Mouse (Mus musculus) left cerebral cortex, postnatal 14 days (tissue): ENCODE measurements at regions not wholly inside any gene's neighbourhood (a gene's known extent, or its start where the extent isn't known, plus 50 kb on each side); places are given as distances from the start of the nearest gene placed in this dataset.
A peak's percentile ranks its signal among the peaks of the same experiment; 100 is the strongest.

Experiments used
- DNase-seq, 2 experiments: peaks; one replicate each; pipeline ENCODE4 v3.0.0; 2021 to 2022; ENCODE audit warnings: low spot score in 2 of 2, mixed read lengths in 1 of 2
- intact Hi-C: fragments of 180-260 bp; cut with DNase I; formaldehyde crosslinking; loops from one replicate; pipeline ENCODE4 v1.15.1; 2025

DNA sequence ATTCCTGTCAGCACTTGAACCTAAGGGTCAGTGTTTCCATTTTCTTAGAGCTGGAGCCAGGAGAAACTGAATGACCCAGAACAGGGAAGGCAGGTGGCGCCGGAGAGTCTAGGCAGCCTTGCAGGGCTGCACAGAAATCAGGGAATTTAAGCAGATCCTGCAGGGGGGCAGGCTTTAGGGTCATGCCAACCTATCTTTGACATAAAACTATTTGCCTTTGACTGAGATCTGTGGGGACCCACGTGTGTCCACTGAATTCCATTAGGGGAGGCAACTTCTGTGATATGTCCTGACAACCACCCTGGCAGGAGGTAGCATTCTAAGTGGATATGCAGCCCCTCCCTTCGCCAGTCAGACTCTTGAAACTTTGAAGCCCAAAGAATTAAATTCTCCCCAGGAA lies 135.6 kb upstream of the Ctnna2 start:
- intact Hi-C loops: no loop called here
- no peak for DNase-seq

DNA sequence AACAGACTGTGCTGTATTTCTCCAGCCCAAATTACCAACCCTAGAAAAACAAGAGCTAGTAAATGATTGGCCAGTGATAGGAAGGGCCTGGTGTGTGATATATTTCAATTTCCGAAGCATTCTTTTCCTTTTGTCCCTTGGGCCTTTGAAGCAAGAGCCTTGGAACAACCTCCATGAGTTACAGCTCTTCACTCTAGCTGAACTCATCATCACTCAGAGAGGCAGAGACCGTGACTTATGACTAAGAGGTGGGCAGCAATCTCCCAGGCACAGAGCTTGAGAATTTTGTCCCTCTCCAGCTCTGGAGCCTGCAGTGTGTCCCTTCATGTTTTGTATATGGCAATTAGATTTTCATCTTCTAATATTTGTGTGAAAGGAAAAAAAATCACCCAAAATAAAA lies 103.0 kb upstream of the Ctnna2 start:
- no peak for DNase-seq
- intact Hi-C loops: no loop called here

DNA sequence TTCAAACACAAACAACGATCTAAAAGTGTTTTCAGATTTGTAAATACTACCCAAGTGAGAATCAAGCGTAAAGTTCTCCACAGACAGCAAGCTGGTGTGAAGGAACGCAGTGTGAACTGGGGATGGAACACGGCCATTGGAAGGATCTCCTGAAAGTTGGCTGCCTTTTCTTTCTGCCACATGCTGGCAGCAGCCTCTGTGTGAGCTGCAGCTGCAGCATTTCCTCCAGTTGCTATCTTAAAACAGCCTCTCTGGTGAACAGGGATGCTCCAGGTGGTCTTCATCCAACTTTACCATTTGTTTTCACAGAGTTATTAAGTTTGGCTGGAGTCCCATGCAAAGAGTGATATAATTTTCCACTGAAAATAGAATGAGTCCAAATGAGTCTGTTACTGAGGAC lies 99.4 kb upstream of the Ctnna2 start:
- peak; percentile 4 to 18 for DNase-seq
- intact Hi-C loops: no loop called here

DNA sequence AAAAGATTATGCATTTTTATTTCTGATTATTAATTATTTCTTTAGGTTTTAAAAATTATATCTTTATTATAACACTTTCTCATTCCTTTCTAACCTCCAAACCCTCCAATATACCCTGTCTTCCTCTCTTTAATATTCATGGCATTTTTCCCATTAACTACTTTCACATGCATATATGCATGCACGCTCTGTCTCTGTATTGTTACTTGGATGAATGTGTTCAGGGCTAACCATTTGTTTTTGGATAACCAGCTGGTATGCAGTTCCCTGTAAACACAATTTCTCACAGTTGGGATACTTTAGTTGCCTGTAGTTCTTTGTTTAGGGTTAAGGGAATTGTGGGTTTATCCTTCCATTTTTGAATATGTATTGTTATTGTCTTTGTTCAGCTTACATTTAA lies 86.8 kb upstream of the Ctnna2 start:
- DNase-seq: no peak
- intact Hi-C loops: no loop called here

DNA sequence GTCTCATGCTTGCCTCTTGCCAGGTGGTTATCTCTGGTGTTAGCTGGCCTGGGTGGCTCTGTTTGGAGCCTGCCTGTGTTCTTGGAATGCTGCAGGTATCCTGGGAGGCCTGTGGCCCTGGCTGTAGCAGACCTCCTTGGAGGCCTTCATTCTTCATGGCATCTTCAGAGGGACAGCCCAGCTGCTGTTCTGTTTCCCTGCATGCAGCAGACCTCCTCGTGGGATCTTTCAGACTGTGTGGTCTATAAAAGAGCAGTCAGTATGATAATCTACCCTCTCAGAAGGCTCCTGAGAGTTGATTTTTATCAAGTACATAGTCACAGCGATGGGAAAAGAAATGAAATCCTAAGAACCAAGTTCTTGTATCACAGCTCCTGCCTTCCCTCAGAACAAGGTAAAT lies 86.2 kb upstream of the Ctnna2 start:
- intact Hi-C loops: no loop called here
- no peak for DNase-seq
